Mouse (Mus musculus) stomach, embryonic 14.5 days (tissue): ENCODE measurements around the gene Olfr180. TPM values are rescaled to one million over a fixed set of nuclear protein-coding genes. Genes with fewer than 3 reads are reported as not detected.

Experiments used
- ATAC-seq: fragments of 200-750 bp; cut with Nextera tagmentation; 2 replicates; pipeline ENCODE4 v1.8.0; 2017; ENCODE audit warnings: low read depth, moderate TSS enrichment; ENCODE audit not compliant: insufficient number of reproducible peaks, insufficient read depth, low FRiP score
- H3K27ac ChIP-seq: fragments of 300-500 bp; sonication (generic); 2 replicates; pipeline ENCODE4 v1.5.1; 2014; ENCODE audit warnings: mild to moderate bottlenecking, low read length, moderate library complexity, mixed read lengths
- H3K27me3 ChIP-seq: fragments of 300-500 bp; sonication (generic); 2 replicates; pipeline ENCODE4 v1.6.1; 2014; ENCODE audit warnings: low read length, control low read depth, mixed read lengths; ENCODE audit not compliant: control insufficient read depth, insufficient read depth
- H3K36me3 ChIP-seq: fragments of 300-500 bp; sonication (generic); 2 replicates; pipeline ENCODE4 v1.6.1; 2014; ENCODE audit warnings: mild to moderate bottlenecking, control low read depth, low read length, moderate library complexity, mixed read lengths; ENCODE audit not compliant: control insufficient read depth, insufficient read depth
- H3K4me1 ChIP-seq: fragments of 300-500 bp; sonication (generic); 2 replicates; pipeline ENCODE4 v1.6.1; 2014; ENCODE audit warnings: low read length, control low read depth, mixed read lengths; ENCODE audit not compliant: control insufficient read depth, insufficient read depth
- H3K4me2 ChIP-seq: fragments of 300-500 bp; sonication (generic); replicated peaks from 2 replicates; pipeline ENCODE4 v1.6.1; 2014; ENCODE audit warnings: low read depth, low read length, control low read depth
- H3K4me3 ChIP-seq: fragments of 300-500 bp; sonication (generic); 2 replicates; pipeline ENCODE4 v1.5.1; 2014; ENCODE audit warnings: low read depth, low read length, control low read depth
- H3K9ac ChIP-seq: fragments of 300-500 bp; sonication (generic); replicated peaks from 2 replicates; pipeline ENCODE4 v1.6.1; 2014; ENCODE audit warnings: low read depth, mild to moderate bottlenecking, control low read depth, low read length, moderate library complexity, mixed read lengths
- H3K9me3 ChIP-seq: fragments of 300-500 bp; sonication (generic); 2 replicates; pipeline ENCODE4 v1.6.1; 2016; ENCODE audit warnings: low read depth, low read length, control low read depth; ENCODE audit not compliant: control insufficient read depth
- WGBS: fragments of 180-500 bp; shearing (Covaris S2); extraction: QIAGEN DNeasy Blood & Tissue Kit; methylation state at CpG from one replicate; pipeline ENCODE4 v1.1.7; 2014; 5-methylcytosine and 5-hydroxymethylcytosine counted together
- polyA plus RNA-seq: library from polyadenylated mRNA; unstranded; fragments of >200 nt; fragmentation: Nextera tagmentation; extraction: Ambion mirVana; gene quantifications from 2 replicates; pipeline ENCODE4 v1.2.1, GENCODE M21; 2014

Gene Olfr180
- not detected in 2 replicates for polyA plus RNA-seq

- WGBS = 79% methylated on average over 4 of the region's 4 CpGs
- Histone ChIP-seq H3K9ac (no peak within 1 kb of the TSS), H3K9me3 (no peaks in the 10 kb centered on the region), H3K4me2 (no peak within 1 kb of the TSS), H3K27me3 (no peaks in the 10 kb centered on the region), H3K4me1 (no peaks in the 10 kb centered on the region), H3K36me3 (no peaks in the 10 kb centered on the region), H3K27ac (no peak within 1 kb of the TSS), H3K4me3 (no peak within 1 kb of the TSS)
- ATAC-seq = no peak
These were observed at the start of gene Olfr180 for GRCm38 (mm10) chr16:58929292-58929691. Gene Olfr180 (minus strand): TSS chr16:58929392.

- Histone ChIP-seq H3K4me2 (no peak within 1 kb of the TSS), H3K27me3 (no peaks in the 10 kb centered on the region), H3K4me3 (no peak within 1 kb of the TSS), H3K36me3 (no peaks in the 10 kb centered on the region), H3K4me1 (no peaks in the 10 kb centered on the region), H3K9me3 (no peaks in the 10 kb centered on the region), H3K9ac (no peak within 1 kb of the TSS), H3K27ac (no peak within 1 kb of the TSS)
- no peak for ATAC-seq
- 51% methylated on average over 1 of the region's 1 CpGs for WGBS
These were observed 537 bp downstream of the Olfr180 start, which contains the start of gene Olfr181 for GRCm38 (mm10) chr16:58928655-58929054. Gene Olfr181 (minus strand): TSS chr16:58928755.

GRCm38 (mm10) chr16:58891963-58892362 is 37.2 kb downstream of the Olfr180 start, which contains the start of gene Olfr178:
Gene Olfr178 (minus strand): TSS chr16:58892063.
- H3K27me3 ChIP-seq = no peaks in the 10 kb centered on the region
- ATAC-seq = no peak
- H3K36me3 ChIP-seq = no peaks in the 10 kb centered on the region
- no peaks in the 10 kb centered on the region for H3K9me3 ChIP-seq
- no peak within 1 kb of the TSS for H3K4me2 ChIP-seq
- H3K4me3 ChIP-seq = no peak within 1 kb of the TSS
- no peak within 1 kb of the TSS for H3K27ac ChIP-seq
- no peaks in the 10 kb centered on the region for H3K4me1 ChIP-seq
- WGBS = 87% methylated on average over 3 of the region's 3 CpGs
- H3K9ac ChIP-seq = no peak within 1 kb of the TSS

GRCm38 (mm10) chr16:58884416-58884815 is 44.8 kb downstream of the Olfr180 start:
- no peak overlapping the region for H3K4me2 ChIP-seq
- 95% methylated on average over 2 of the region's 2 CpGs for WGBS
- no peaks in the 10 kb centered on the region for H3K36me3 ChIP-seq
- H3K9me3 ChIP-seq = no peaks in the 10 kb centered on the region
- no peaks in the 10 kb centered on the region for H3K27me3 ChIP-seq
- H3K4me1 ChIP-seq = no peaks in the 10 kb centered on the region
- no peak overlapping the region for H3K27ac ChIP-seq
- no peak for ATAC-seq
- H3K4me3 ChIP-seq = no peak overlapping the region
- no peak overlapping the region for H3K9ac ChIP-seq

GRCm38 (mm10) chr16:58874668-58875067 is 54.5 kb downstream of the Olfr180 start, which contains the start of gene Olfr177:
Gene Olfr177 (minus strand): TSS chr16:58874768.
- no peaks in the 10 kb centered on the region for H3K4me1 ChIP-seq
- no peak for ATAC-seq
- H3K9me3 ChIP-seq = no peaks in the 10 kb centered on the region
- no peaks in the 10 kb centered on the region for H3K36me3 ChIP-seq
- no peaks in the 10 kb centered on the region for H3K27me3 ChIP-seq
- H3K27ac ChIP-seq = no peak within 1 kb of the TSS
- no peak within 1 kb of the TSS for H3K9ac ChIP-seq
- H3K4me3 ChIP-seq = no peak within 1 kb of the TSS
- 27% methylated on average over 1 of the region's 1 CpGs for WGBS
- no peak within 1 kb of the TSS for H3K4me2 ChIP-seq

Other genes starting within 250 kb of the Olfr180 start
- 0.17 TPM in 1 of 2 replicates, not detected in the other for gene Gpr15, start 210.3 kb downstream of the Olfr180 start, polyA plus RNA-seq
- 128 and 131 TPM in 2 replicates for gene Cldnd1, start 201.5 kb downstream of the Olfr180 start, polyA plus RNA-seq
- gene Olfr172, start 166.2 kb downstream of the Olfr180 start, polyA plus RNA-seq = not detected in 2 replicates
- not detected in 2 replicates for gene Olfr173, start 129.1 kb downstream of the Olfr180 start, polyA plus RNA-seq
- gene Olfr175-ps1, start 102.6 kb downstream of the Olfr180 start, polyA plus RNA-seq = not detected in 2 replicates
- not detected in 2 replicates for gene Olfr177, start 54.6 kb downstream of the Olfr180 start, polyA plus RNA-seq
- not detected in 2 replicates for gene Olfr178, start 37.3 kb downstream of the Olfr180 start, polyA plus RNA-seq
- gene Olfr181, start 637 bp downstream of the Olfr180 start, polyA plus RNA-seq = not detected in 2 replicates
- not detected in 2 replicates for gene Olfr183, start 66.0 kb upstream of the Olfr180 start, polyA plus RNA-seq
- gene Olfr186, start 100.9 kb upstream of the Olfr180 start, polyA plus RNA-seq = 0.17 TPM in 1 of 2 replicates, not detected in the other
- gene Olfr187, start 110.4 kb upstream of the Olfr180 start, polyA plus RNA-seq = 0.43 and 0.53 TPM in 2 replicates
- not detected in 2 replicates for gene Olfr190, start 148.6 kb upstream of the Olfr180 start, polyA plus RNA-seq
- gene Olfr191, start 160.4 kb upstream of the Olfr180 start, polyA plus RNA-seq = not detected in 2 replicates
- gene Olfr193, start 182.5 kb upstream of the Olfr180 start, polyA plus RNA-seq = not detected in 2 replicates
- not detected in 2 replicates for gene Olfr194, start 191.7 kb upstream of the Olfr180 start, polyA plus RNA-seq
- not detected in 2 replicates for gene Olfr195, start 217.7 kb upstream of the Olfr180 start, polyA plus RNA-seq
- gene Olfr196, start 241.1 kb upstream of the Olfr180 start, polyA plus RNA-seq = not detected in 2 replicates